Mouse (Mus musculus) midbrain, embryonic 16.5 days (tissue): ENCODE measurements around the gene Glis2. TPM values are rescaled to one million over a fixed set of nuclear protein-coding genes. Genes with fewer than 3 reads are reported as not detected.

ENCODE experiments used
- ATAC-seq: fragments of 200-750 bp; cut with Nextera tagmentation; 2 replicates; pipeline ENCODE4 v1.8.0; 2017; ENCODE audit warnings: moderate TSS enrichment
- H3K27ac ChIP-seq: fragments of 300-500 bp; sonication (generic); 2 replicates; pipeline ENCODE4 v1.5.1; 2014; ENCODE audit warnings: mild to moderate bottlenecking, low read length, mixed read lengths
- H3K27me3 ChIP-seq: fragments of 300-500 bp; sonication (generic); 2 replicates; pipeline ENCODE4 v1.6.1; 2014; ENCODE audit warnings: low read depth, low read length, mixed read lengths; ENCODE audit not compliant: control insufficient read depth, insufficient read depth
- H3K36me3 ChIP-seq: fragments of 300-500 bp; sonication (generic); 2 replicates; pipeline ENCODE4 v1.6.1; 2014; ENCODE audit warnings: mild to moderate bottlenecking, low read length, moderate library complexity, mixed read lengths; ENCODE audit not compliant: control insufficient read depth, insufficient read depth
- H3K4me1 ChIP-seq: fragments of 300-500 bp; sonication (generic); 2 replicates; pipeline ENCODE4 v1.6.1; 2014; ENCODE audit warnings: mild to moderate bottlenecking, low read length, mixed read lengths; ENCODE audit not compliant: control insufficient read depth, insufficient read depth
- H3K4me2 ChIP-seq: fragments of 300-500 bp; sonication (generic); 2 replicates; pipeline ENCODE4 v1.6.1; 2014; ENCODE audit warnings: mild to moderate bottlenecking, low read length, mixed read lengths
- H3K4me3 ChIP-seq: fragments of 300-500 bp; sonication (generic); 2 replicates; pipeline ENCODE4 v1.5.1; 2014; ENCODE audit warnings: low read depth, mild to moderate bottlenecking, low read length, moderate library complexity, mixed read lengths
- H3K9ac ChIP-seq: fragments of 300-500 bp; sonication (generic); 2 replicates; pipeline ENCODE4 v1.6.1; 2014; ENCODE audit warnings: low read depth, low read length, mixed read lengths
- H3K9me3 ChIP-seq: fragments of 300-500 bp; sonication (generic); replicated peaks from 2 replicates; pipeline ENCODE4 v1.6.1; 2014; ENCODE audit warnings: mild to moderate bottlenecking, low read length, mixed read lengths; ENCODE audit not compliant: control insufficient read depth, poor library complexity, severe bottlenecking
- WGBS: fragments of 180-500 bp; shearing (Covaris S2); extraction: QIAGEN DNeasy Blood & Tissue Kit; methylation state at CpG from one replicate; pipeline ENCODE4 v1.1.7; 2014; 5-methylcytosine and 5-hydroxymethylcytosine counted together
- polyA plus RNA-seq: library from polyadenylated mRNA; unstranded; fragments of >200 nt; fragmentation: Nextera tagmentation; extraction: Ambion mirVana; gene quantifications from 2 replicates; pipeline ENCODE4 v1.2.1, GENCODE M21; 2015

The Glis2 gene
- polyA plus RNA-seq, 1 experiment from 2014 or later, result 13.0 TPM

DNA sequence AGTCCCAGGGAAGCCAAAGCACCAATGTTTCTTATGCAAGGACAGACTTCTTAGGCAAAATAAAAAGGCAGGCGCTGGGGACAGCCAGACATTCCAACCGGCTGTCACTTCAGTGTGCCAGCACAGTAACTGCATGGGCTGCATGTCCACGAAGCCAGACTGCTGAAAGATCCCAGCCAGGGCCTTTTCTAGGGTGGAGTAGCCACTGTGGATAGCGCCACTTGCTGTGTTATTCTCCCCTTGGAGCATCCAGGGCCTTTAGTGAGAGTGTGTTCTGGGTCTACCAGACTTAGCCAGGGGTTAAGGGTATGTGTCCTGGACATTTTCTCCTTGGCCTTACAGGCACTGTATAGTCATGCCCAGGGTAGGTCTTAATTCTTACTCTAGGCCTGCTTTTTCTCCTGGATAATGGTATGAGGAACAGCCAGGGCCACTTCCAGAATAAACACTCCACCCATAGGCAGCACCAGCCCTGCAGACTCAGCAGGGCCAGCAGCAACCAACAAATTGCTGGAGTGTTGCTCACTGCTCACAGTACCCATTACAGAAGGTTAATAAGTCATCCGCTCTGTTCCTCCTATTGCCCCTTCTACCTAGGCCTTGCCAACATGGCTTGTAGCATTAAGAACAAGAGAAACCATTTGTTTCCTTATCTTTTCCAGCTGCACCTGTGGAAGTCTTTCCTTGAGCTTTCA, 6.8 kb upstream of the Glis2 start:
- H3K4me2 ChIP-seq, result no peak overlapping the region
- no peak overlapping the region for H3K9ac ChIP-seq
- H3K4me3 ChIP-seq, result no peak overlapping the region
- H3K27ac ChIP-seq, result peak overlapping the region; percentile 34
- no peak for ATAC-seq
- no peaks in the 10 kb centered on the region for H3K36me3 ChIP-seq
- no peaks in the 10 kb centered on the region for H3K9me3 ChIP-seq
- peaks cover 10% of the 10 kb centered on the region for H3K4me1 ChIP-seq
- H3K27me3 ChIP-seq, result no peaks in the 10 kb centered on the region
- WGBS, result 50% methylated on average over 5 of the region's 5 CpGs

GRCm38 (mm10) chr16:4590236-4590635, 4.3 kb upstream of the Glis2 start:
- Histone ChIP-seq H3K9me3 (no peaks in the 10 kb centered on the region), H3K36me3 (no peaks in the 10 kb centered on the region), H3K4me3 (no peak overlapping the region), H3K4me1 (peaks cover 19% of the 10 kb centered on the region), H3K9ac (no peak overlapping the region), H3K27ac (no peak overlapping the region), H3K27me3 (no peaks in the 10 kb centered on the region), H3K4me2 (no peak overlapping the region)
- ATAC-seq, result no peak
- WGBS, result 96% methylated on average over 9 of the region's 9 CpGs

- Histone ChIP-seq H3K36me3 (no peaks in the 10 kb centered on the region), H3K9me3 (no peaks in the 10 kb centered on the region), H3K4me1 (peaks cover 41% of the 10 kb centered on the region), H3K27ac (peak overlapping the region; percentile 92), H3K4me3 (peak overlapping the region; percentile 68), H3K27me3 (no peaks in the 10 kb centered on the region), H3K9ac (peak overlapping the region; percentile 84), H3K4me2 (peak overlapping the region; percentile 92)
- ATAC-seq, result no peak
- WGBS, result 10% methylated on average over 32 of the region's 32 CpGs
Measured at GRCm38 (mm10) chr16:4592909-4593875, 1.3 kb upstream of the Glis2 start.

GRCm38 (mm10) chr16:4594814-4595526, 457 bp downstream of the Glis2 start:
- Histone ChIP-seq H3K36me3 (no peaks in the 10 kb centered on the region), H3K4me2 (peak overlapping the region; percentile 92), H3K27me3 (no peaks in the 10 kb centered on the region), H3K9me3 (no peaks in the 10 kb centered on the region), H3K27ac (peak overlapping the region; percentile 92), H3K4me3 (peak overlapping the region; percentile 68), H3K4me1 (peaks cover 49% of the 10 kb centered on the region), H3K9ac (peak overlapping the region; percentile 84)
- under 1% methylated on average over 28 of the region's 52 CpGs for WGBS
- peak; percentile 64 for ATAC-seq

- peaks cover 49% of the 10 kb centered on the region for H3K4me1 ChIP-seq
- ATAC-seq, result peak; percentile 11
Measured at GRCm38 (mm10) chr16:4595527-4595963, 1.0 kb downstream of the Glis2 start.

DNA sequence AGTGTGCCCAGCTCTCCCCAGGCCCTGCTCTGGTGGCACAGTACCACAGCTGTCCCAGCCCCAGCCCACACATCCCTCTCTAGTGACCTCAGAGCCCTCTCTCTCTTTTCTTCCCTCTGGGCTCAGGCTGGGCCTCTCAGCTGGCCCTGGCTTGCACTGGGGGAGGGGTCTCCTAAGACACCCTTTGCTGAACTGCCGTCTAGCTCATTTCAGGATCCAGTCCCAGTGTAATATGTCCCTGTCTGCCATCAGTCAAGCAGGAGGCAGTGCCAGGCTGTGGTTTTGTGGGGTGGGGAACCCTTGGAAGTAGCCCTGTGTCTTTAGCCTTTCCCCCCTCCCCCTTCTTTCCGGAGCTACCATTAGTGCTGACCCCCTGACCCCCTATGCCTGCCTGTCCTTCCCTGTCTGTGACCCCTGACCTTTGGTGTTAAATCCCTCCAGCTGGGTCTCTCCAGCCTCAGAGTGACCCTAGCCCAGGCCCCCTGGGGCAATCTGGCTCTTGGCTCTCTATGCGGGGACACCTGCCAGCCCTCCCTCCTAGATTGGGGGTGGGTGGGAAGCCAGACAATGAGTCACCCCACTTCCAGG, 1.7 kb downstream of the Glis2 start:
- Histone ChIP-seq H3K9ac (peak overlapping the region; percentile 84), H3K27ac (peak overlapping the region; percentile 92), H3K27me3 (no peaks in the 10 kb centered on the region), H3K36me3 (no peaks in the 10 kb centered on the region), H3K4me1 (peaks cover 49% of the 10 kb centered on the region), H3K4me3 (peak overlapping the region; percentile 68), H3K4me2 (peak overlapping the region; percentile 92), H3K9me3 (no peaks in the 10 kb centered on the region)
- ATAC-seq, result no peak
- 5% methylated on average over 3 of the region's 3 CpGs for WGBS

More at GRCm38 (mm10) chr16:4595527-4595963, 1.0 kb downstream of the Glis2 start:
- Histone ChIP-seq H3K27ac (peak overlapping the region; percentile 92), H3K9ac (peak overlapping the region; percentile 84), H3K4me2 (peak overlapping the region; percentile 92), H3K4me3 (peak overlapping the region; percentile 68), H3K9me3 (no peaks in the 10 kb centered on the region), H3K27me3 (no peaks in the 10 kb centered on the region), H3K36me3 (no peaks in the 10 kb centered on the region)
- WGBS, result 0% methylated on average over 5 of the region's 5 CpGs

DNA sequence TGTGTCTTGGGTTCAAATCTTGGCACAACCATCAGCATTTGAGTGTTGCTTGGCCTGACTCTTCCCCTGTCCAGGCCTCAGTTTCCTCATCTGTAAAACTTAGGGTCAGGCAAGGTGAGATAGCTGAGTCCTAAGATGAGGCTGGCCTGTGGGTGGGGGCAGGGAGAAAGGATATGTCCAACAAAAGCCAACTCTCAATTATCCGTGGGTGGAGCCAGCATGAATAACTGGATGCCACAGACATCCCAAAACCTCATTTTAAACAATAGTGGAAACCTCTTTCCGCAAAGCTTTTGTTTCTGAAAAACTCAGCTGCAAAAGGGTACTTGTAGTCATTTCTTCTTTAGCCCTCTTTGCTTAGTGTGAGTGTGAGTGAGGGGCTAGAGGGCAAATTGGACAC, 2.3 kb downstream of the Glis2 start:
- peak overlapping the region; percentile 92 for H3K4me2 ChIP-seq
- ATAC-seq, result no peak
- peak overlapping the region; percentile 68; the same call in 1 of the 2 replicates for H3K4me3 ChIP-seq
- no peaks in the 10 kb centered on the region for H3K27me3 ChIP-seq
- H3K9ac ChIP-seq, result peak overlapping the region; percentile 18; the same call in 1 of the 2 replicates
- peaks cover 49% of the 10 kb centered on the region for H3K4me1 ChIP-seq
- no peak overlapping the region for H3K27ac ChIP-seq
- H3K9me3 ChIP-seq, result no peaks in the 10 kb centered on the region
- H3K36me3 ChIP-seq, result no peaks in the 10 kb centered on the region
- whole genome bisulfite sequencing, result 34% methylated on average over 2 of the region's 2 CpGs

DNA sequence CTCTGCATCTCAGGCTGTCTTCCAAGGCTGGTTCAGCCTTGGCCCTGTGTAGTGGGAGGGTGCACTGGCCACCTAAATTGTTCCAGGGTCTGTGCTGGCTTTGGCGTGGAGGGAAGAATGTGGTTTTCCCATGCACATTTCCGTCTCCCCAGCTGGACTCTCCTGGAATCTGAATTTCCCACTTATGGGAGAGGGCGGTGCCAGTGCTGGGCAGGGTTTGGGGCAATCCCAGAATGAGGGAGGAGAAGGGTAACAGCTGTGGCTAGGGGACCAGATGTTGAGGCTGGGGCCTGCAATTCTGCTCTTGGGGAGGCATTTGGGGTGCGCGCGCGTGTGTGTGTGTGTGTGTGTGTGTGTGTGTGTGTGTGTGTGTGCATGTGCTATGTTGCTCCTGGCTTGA, 2.8 kb downstream of the Glis2 start:
- H3K36me3 ChIP-seq, result no peaks in the 10 kb centered on the region
- no peaks in the 10 kb centered on the region for H3K27me3 ChIP-seq
- H3K9me3 ChIP-seq, result no peaks in the 10 kb centered on the region
- H3K27ac ChIP-seq, result no peak overlapping the region
- H3K4me2 ChIP-seq, result peak overlapping the region; percentile 92
- no peak for ATAC-seq
- H3K4me3 ChIP-seq, result peak overlapping the region; percentile 5; the same call in 1 of the 2 replicates
- 62% methylated on average over 4 of the region's 7 CpGs for WGBS
- 0 out of 2 replicates have a peak overlapping the region, but pooled peaks have one; percentile 18 for H3K9ac ChIP-seq
- H3K4me1 ChIP-seq, result peaks cover 51% of the 10 kb centered on the region
